Mouse (Mus musculus) layer of hippocampus, adult 2 months (tissue): ENCODE data around the gene Cby1. TPM values are rescaled to one million over a fixed set of nuclear protein-coding genes. Genes with fewer than 3 reads are reported as not detected.
"Not testable (repeated sequence)": the region's sequence is repeated elsewhere in the genome, so short reads cannot be mapped to it uniquely, and the experiment has no call there.

Source experiments
- DNase-seq, 2 experiments: peaks; one replicate each; pipeline ENCODE4 v3.0.0; 2022; ENCODE audit warnings: low spot score in 2 of 2
- H3K27ac ChIP-seq: fragments of 200-600 bp; 2 replicates; pipeline ENCODE4 v1.8.1; 2022
- H3K4me3 ChIP-seq: fragments of 200-600 bp; 2 replicates; pipeline ENCODE4 v1.8.1; 2022; ENCODE audit warnings: mild to moderate bottlenecking
- CTCF ChIP-seq: fragments of 200-600 bp; conservative IDR thresholded peaks from 2 replicates; pipeline ENCODE4 v1.8.1; 2022; ENCODE audit warnings: antibody characterized with exemption, mild to moderate bottlenecking, moderate library complexity
- total RNA-seq, 2 experiments: library from RNA; stranded (reverse); gene quantifications; 2 replicates each; pipeline ENCODE4 v1.2.3; 2021

Cby1 gene
- total RNA-seq, 2 experiments from 2014 or later, result 39.5 to 45.4 TPM

DNA sequence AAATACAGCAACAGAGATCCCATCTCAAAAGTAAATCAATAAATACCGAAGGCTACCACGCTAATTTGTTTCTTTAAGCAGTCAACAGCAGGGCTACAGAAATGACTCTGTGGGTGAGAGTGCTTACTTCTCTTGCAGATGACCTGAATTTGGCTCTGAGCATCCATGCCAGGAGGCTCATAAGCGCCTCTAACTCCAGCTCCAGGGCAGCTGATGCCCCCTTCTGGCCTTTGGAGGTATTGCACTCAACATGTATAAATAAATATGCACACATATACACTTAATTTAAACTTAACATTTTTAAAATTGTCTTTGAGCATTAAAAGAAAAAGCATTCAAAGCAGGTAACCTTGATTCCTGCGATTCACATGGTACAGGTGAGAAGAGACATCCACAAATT is 7.5 kb upstream of the Cby1 start:
- Histone ChIP-seq H3K4me3 (no peak overlapping the region), H3K27ac (no peak overlapping the region)
- no peak for DNase-seq
- peak; percentile 73 for TF ChIP-seq CTCF

- no peak for TF ChIP-seq CTCF
- DNase-seq, result peak; percentile 52 to 56
- Histone ChIP-seq H3K27ac (peak overlapping the region; percentile 67), H3K4me3 (0 out of 2 replicates have a peak overlapping the region, but pooled peaks have one; percentile 5)
These were observed 2.5 kb upstream of the Cby1 start for GRCm38 (mm10) chr15:79656451-79656850.

GRCm38 (mm10) chr15:79657837-79658530 is 1.0 kb upstream of the Cby1 start:
- peak; percentile 82 for TF ChIP-seq CTCF
- Histone ChIP-seq H3K27ac (peak overlapping the region; percentile 100), H3K4me3 (peak overlapping the region; percentile 87)
- peak; percentile 83 to 88 for DNase-seq

GRCm38 (mm10) chr15:79661852-79662251 is 2.9 kb downstream of the Cby1 start:
- no peak overlapping the region for H3K4me3 ChIP-seq
- H3K27ac ChIP-seq, result no peak overlapping the region
- peak; percentile 73 for TF ChIP-seq CTCF
- DNase-seq, result no peak

GRCm38 (mm10) chr15:79664666-79665065 is 5.7 kb downstream of the Cby1 start:
- Histone ChIP-seq H3K4me3 (no peak overlapping the region), H3K27ac (peak overlapping the region; percentile 24; the same call in 1 of the 2 replicates)
- DNase-seq, result peak; percentile 36 to 52
- no peak for TF ChIP-seq CTCF

DNA sequence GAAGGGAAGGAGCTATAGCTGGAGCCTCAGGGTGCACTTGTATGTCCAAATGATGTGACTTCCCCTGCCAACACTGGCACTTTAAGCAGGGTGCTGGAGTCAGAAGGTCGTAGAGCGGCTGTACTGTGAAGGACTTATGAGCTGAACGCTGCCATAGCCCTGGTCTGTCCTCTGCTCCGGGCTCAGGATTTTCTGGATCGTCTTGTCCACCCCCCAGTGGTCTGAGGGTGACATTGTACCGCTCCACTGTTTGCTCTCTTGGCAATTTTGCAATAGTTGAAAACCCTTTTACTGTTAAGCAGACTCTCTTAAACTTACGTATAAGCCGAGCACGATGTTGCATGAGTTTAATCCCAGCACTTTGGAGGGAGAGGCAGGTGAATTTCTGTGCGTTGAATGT is 10.2 kb downstream of the Cby1 start:
- TF ChIP-seq CTCF, result peak; percentile 46
- no peak overlapping the region for H3K27ac ChIP-seq
- H3K4me3 ChIP-seq, result no peak overlapping the region
- no peak for DNase-seq

GRCm38 (mm10) chr15:79670249-79670971 is 11.4 kb downstream of the Cby1 start, which contains the start of gene Tomm22:
Gene Tomm22 (plus strand): TSS chr15:79670861.
- peak within 1 kb of the TSS; percentile 85 for H3K4me3 ChIP-seq
- peak; percentile 70 for TF ChIP-seq CTCF
- DNase-seq, result peak; percentile 90 to 94
- peak within 1 kb of the TSS; percentile 90 for H3K27ac ChIP-seq

DNA sequence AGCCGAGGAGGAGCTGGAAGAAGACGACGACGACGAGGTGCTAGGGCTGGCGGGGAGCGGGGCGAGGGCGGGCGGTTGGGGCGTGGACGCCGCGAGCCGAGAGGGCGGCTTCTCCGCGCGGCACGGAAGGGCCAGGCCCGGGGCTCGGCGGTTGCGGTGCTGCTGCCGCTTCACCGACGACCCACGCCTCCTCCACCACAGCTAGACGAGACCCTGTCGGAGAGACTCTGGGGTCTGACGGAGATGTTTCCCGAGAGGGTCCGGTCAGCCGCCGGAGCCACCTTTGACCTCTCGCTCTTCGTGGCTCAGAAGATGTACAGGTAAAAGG is 11.9 kb downstream of the Cby1 start:
- H3K27ac ChIP-seq, result peak overlapping the region; percentile 90
- peak overlapping the region; percentile 85 for H3K4me3 ChIP-seq
- DNase-seq, result no peak
- no peak for TF ChIP-seq CTCF

GRCm38 (mm10) chr15:79671828-79672348 is 12.9 kb downstream of the Cby1 start:
- not testable (repeated sequence) for DNase-seq, H3K27ac ChIP-seq
- H3K4me3 ChIP-seq, result peak overlapping the region; percentile 85

- Histone ChIP-seq H3K27ac (no peak overlapping the region), H3K4me3 (no peak overlapping the region)
- no peak for DNase-seq
- TF ChIP-seq CTCF, result no peak
These were observed 18.9 kb downstream of the Cby1 start for GRCm38 (mm10) chr15:79677936-79678335.

DNA sequence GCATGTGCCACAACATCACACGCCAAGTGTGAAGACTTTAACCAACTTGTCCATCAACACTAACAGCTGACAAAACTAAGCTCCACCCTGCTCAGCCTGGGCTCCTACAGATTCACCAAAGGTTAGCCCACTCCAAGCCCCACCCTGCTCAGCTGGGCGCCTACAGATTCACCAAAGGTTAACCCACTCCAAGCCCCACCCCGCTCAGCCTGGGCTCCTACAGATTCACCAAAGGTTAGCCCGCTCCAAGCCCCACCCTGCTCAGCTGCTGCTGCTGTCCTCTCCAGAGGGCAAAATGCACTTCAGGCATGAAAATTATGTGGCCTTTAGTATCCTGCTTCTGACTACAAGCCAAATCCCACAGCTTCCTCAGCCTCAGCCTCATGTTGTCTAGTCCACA is 23.0 kb downstream of the Cby1 start:
- H3K27ac ChIP-seq, result no peak overlapping the region
- no peak for DNase-seq
- TF ChIP-seq CTCF, result no peak
- H3K4me3 ChIP-seq, result no peak overlapping the region

DNA sequence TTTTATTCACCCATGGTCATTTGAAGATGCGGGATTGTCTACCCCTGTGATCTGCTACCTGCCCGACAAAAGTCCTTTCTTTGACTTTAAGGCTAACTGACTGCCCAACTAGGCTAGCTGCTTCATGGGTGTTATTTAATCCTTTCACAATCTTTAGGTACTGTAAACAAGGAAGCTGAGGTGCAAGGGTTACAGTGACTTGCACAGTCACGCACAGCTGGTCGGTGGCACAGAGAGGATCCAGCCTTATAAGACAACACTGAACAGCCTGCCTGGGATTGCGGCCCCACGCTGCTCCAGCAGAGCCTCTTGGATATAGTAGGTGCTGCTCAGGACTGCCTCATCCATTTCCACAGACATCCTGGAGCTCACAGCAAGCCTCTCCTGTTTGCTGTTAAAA is 24.1 kb downstream of the Cby1 start:
- no peak for TF ChIP-seq CTCF
- no peak for DNase-seq
- H3K4me3 ChIP-seq, result peak overlapping the region; percentile 87; the same call in 1 of the 2 replicates
- H3K27ac ChIP-seq, result no peak overlapping the region

DNA sequence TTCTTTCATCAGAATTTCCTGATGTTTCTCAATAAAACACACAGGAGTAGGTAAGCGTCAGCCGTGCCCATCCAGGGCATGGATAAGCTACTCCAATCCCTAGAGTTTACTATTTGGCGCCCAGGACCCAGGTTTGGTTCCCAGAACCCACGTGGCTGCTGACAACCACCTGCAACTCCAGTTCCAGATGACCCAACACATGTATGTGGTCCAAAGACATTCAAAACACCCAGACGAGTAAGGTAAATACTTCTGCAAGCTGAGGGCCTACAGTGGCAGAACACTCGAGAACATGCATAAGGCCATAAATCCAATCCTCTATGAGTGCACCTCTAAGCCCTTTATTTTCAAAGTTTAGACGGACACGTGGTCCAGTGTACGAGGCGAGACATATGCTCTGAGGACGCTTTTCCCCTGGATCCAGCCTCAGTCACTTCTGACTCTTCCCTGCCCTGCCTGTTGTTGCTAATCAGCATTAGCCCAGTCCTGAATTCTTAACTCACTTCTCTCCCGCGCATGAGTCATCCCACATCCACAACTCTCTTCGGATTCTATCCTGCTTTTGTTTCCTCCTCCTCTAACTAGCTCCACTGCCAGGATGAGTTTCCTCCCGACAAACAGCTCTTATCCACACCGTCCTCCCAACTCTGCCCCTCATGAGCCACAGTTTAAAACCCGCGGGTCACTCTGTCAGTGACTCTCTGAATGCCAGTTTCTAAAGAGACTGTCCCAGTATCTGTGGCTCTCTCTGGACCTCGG is 24.9 kb downstream of the Cby1 start:
- peak in 1 of 2 experiments; percentile 42 for DNase-seq
- TF ChIP-seq CTCF, result no peak
- H3K27ac ChIP-seq, result no peak overlapping the region
- peak overlapping the region; percentile 87 for H3K4me3 ChIP-seq
